Mouse (Mus musculus): ENCODE measurements around the gene Fbxl3. TPM values are rescaled to one million over a fixed set of nuclear protein-coding genes. Genes with fewer than 3 reads are reported as not detected.
A peak's percentile ranks its signal among the peaks of the same experiment; 100 is the strongest.

Gene Fbxl3
- total and polyA plus RNA-seq, 3 experiments = 14.6 to 28.4 TPM; not detected in 1

GRCm38 (mm10) chr14:103065294-103066167, 33.8 kb downstream of the Fbxl3 start (continued):
- TF ChIP-seq NRF1 (IDR thresholded peaks at IDR 0.05; ENCODE audit: insufficient read depth, low read depth, low read length, poor library complexity, severe bottlenecking) (no peak), POLR2A (IDR thresholded peaks at IDR 0.05; ENCODE audit: control insufficient read depth in 1 of 2, insufficient read depth in 1 of 2, low read depth in 1 of 2, low read length in 2 of 2, poor library complexity in 1 of 2) (no peak), SIN3A (IDR thresholded peaks at IDR 0.05; ENCODE audit: low read length) (no peak)

- Histone ChIP-seq H3K27ac (ENCODE audit: control insufficient read depth, low read depth, low read length) (no peak overlapping the region), H3K9ac (ENCODE audit: control insufficient read depth, low read depth, low read length, poor library complexity, severe bottlenecking) (no peak overlapping the region), H3K27me3 (ENCODE audit: control insufficient read depth in 1 of 2, insufficient read depth in 2 of 2, low read length in 2 of 2) (peaks cover 0 to 4% of the 10 kb centered on the region in 2 experiments; a peak in 2 of 4 replicates), H3K4me1 (ENCODE audit: control insufficient read depth in 1 of 2, insufficient read depth in 2 of 2, low read length in 2 of 2) (no peaks in the 10 kb centered on the region), H3K9me3 (replicated peaks; ENCODE audit: insufficient read depth, low read length) (no peaks in the 10 kb centered on the region), H3K36me3 (ENCODE audit: control insufficient read depth in 1 of 2, insufficient read depth in 2 of 2, low read length in 2 of 2) (no peaks in the 10 kb centered on the region), H3K4me3 (ENCODE audit: control insufficient read depth in 1 of 2, insufficient read depth in 1 of 2, low read depth in 2 of 2, low read length in 2 of 2) (no peak overlapping the region), H3K79me2 (ENCODE audit: control insufficient read depth, insufficient read depth, low read length, poor library complexity) (no peaks in the 10 kb centered on the region)
- no peak for TF ChIP-seq TAL1 (IDR thresholded peaks at IDR 0.05; ENCODE audit: low read length)
- TF ChIP-seq CTCF (IDR thresholded peaks at IDR 0.05 in 2 of 3, conservative IDR thresholded peaks at IDR 0.05 in 1 of 3; ENCODE audit: control insufficient read depth in 1 of 3, insufficient read depth in 1 of 3, low read depth in 2 of 3, low read length in 3 of 3, poor library complexity in 1 of 3, severe bottlenecking in 1 of 3) = peak in 2 of 3 experiments; percentile 11 to 16; a peak in 1 of 6 replicates
- no peak for DNase-seq (ENCODE audit: low read depth, low spot score)
These were observed 39.9 kb downstream of the Fbxl3 start for GRCm38 (mm10) chr14:103059495-103059894.

- Histone ChIP-seq H3K27me3 (ENCODE audit: control insufficient read depth in 1 of 2, insufficient read depth in 2 of 2, low read length in 2 of 2) (peaks cover 0 to 4% of the 10 kb centered on the region in 2 experiments; a peak in 2 of 4 replicates), H3K4me3 (ENCODE audit: control insufficient read depth in 1 of 2, insufficient read depth in 1 of 2, low read depth in 2 of 2, low read length in 2 of 2) (no peak overlapping the region), H3K27ac (ENCODE audit: control insufficient read depth, low read depth, low read length) (no peak overlapping the region), H3K9me3 (replicated peaks; ENCODE audit: insufficient read depth, low read length) (no peaks in the 10 kb centered on the region), H3K36me3 (ENCODE audit: control insufficient read depth in 1 of 2, insufficient read depth in 2 of 2, low read length in 2 of 2) (no peaks in the 10 kb centered on the region), H3K4me1 (ENCODE audit: control insufficient read depth in 1 of 2, insufficient read depth in 2 of 2, low read length in 2 of 2) (no peaks in the 10 kb centered on the region), H3K79me2 (ENCODE audit: control insufficient read depth, insufficient read depth, low read length, poor library complexity) (no peaks in the 10 kb centered on the region), H3K9ac (ENCODE audit: control insufficient read depth, low read depth, low read length, poor library complexity, severe bottlenecking) (no peak overlapping the region)
- DNase-seq (ENCODE audit: low read depth, low spot score) = no peak
- TF ChIP-seq NELFE (IDR thresholded peaks at IDR 0.05; ENCODE audit: low read depth, low read length) = no peak
- no peak for TF ChIP-seq SMC3 (IDR thresholded peaks at IDR 0.05; ENCODE audit: low read depth, low read length)
- no peak for TF ChIP-seq USF1 (IDR thresholded peaks at IDR 0.05; ENCODE audit: low read depth, low read length)
- no peak for TF ChIP-seq ETS1 (IDR thresholded peaks at IDR 0.05; ENCODE audit: low read depth, low read length)
- TF ChIP-seq UBTF (IDR thresholded peaks at IDR 0.05; ENCODE audit: borderline replicate concordance, insufficient read depth, low read depth, low read length) = no peak
- TF ChIP-seq GABPA (IDR thresholded peaks at IDR 0.05; ENCODE audit: low read depth, low read length) = no peak
- TF ChIP-seq RCOR1 (IDR thresholded peaks at IDR 0.05; ENCODE audit: low read depth, low read length) = no peak
- TF ChIP-seq EP300 (IDR thresholded peaks at IDR 0.05; ENCODE audit: low read depth in 1 of 2, low read length in 2 of 2) = no peak
- TF ChIP-seq BHLHE40 (IDR thresholded peaks at IDR 0.05; ENCODE audit: borderline replicate concordance, low read depth, low read length) = no peak
- TF ChIP-seq HCFC1 (IDR thresholded peaks at IDR 0.05; ENCODE audit: low read depth, low read length) = no peak
- TF ChIP-seq CHD2 (IDR thresholded peaks at IDR 0.05; ENCODE audit: low read length) = no peak
- TF ChIP-seq SIN3A (IDR thresholded peaks at IDR 0.05; ENCODE audit: low read length) = no peak
- TF ChIP-seq RAD21 (IDR thresholded peaks at IDR 0.05; ENCODE audit: low read depth, low read length) = no peak
- no peak for TF ChIP-seq POLR2AphosphoS2 (IDR thresholded peaks at IDR 0.05; ENCODE audit: low read length)
- no peak for TF ChIP-seq NRF1 (IDR thresholded peaks at IDR 0.05; ENCODE audit: insufficient read depth, low read depth, low read length, poor library complexity, severe bottlenecking)
- TF ChIP-seq GATA1 (IDR thresholded peaks at IDR 0.05; ENCODE audit: low read depth, low read length) = no peak
These were observed 40.4 kb downstream of the Fbxl3 start for GRCm38 (mm10) chr14:103058998-103059397.
